Mouse (Mus musculus): Measurements from ENCODE around the gene Bnip2. TPM values are rescaled to one million over a fixed set of nuclear protein-coding genes. Genes with fewer than 3 reads are reported as not detected.
A peak's percentile ranks its signal among the peaks of the same experiment; 100 is the strongest.

Gene Bnip2
- polyA plus RNA-seq, 1 experiment from 2014 or later = 131 TPM

DNA sequence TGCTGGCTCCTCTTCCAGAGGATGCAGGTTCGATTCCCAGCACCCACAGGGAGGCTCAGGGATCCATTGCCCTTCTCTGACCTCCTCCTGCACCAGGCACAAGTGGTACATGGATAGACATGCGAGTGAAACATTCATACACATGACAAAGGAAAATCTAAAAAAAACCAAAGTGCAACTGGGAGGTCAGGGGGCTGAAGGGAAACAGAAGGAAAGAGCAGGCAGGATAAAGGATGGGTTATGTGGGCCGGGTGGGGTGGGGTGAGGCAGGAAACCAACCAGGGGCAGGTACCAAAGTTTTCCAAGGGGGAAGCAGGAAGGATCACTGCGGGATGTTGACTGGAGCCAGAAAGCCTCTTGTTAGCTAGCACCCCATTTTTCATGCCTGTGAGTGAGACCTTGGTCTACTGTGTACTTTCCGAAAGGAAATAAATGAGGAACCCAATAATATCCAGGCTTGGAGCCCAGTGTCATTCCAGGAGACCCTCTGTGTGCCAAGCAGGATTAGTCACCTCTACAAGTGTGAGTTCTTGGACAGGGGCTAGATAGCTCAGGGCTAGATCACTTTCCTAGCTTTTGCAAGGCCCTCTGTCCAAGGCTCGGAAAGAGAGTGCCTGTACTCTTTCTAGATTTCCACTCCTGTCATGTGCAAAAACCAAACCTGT, 59.6 kb downstream of the Bnip2 start:
- Histone ChIP-seq H3K9ac (ENCODE audit: low read length) (0 out of 2 replicates have a peak overlapping the region, but pooled peaks have one; percentile 27), H3K4me3 (ENCODE audit: low read depth, low read length) (no peak overlapping the region), H3K36me3 (ENCODE audit: control insufficient read depth, insufficient read depth, low read length) (no peaks in the 10 kb centered on the region), H3K4me2 (no peak overlapping the region), H3K27me3 (ENCODE audit: control insufficient read depth, insufficient read depth, low read length) (no peaks in the 10 kb centered on the region), H3K27ac (ENCODE audit: low read depth, low read length) (no peak overlapping the region), H3K4me1 (ENCODE audit: control insufficient read depth, insufficient read depth, low read length) (peaks cover 9% of the 10 kb centered on the region), H3K9me3 (ENCODE audit: control insufficient read depth, low read length) (no peaks in the 10 kb centered on the region)
- WGBS = 54% methylated on average over 6 of the region's 6 CpGs
- no peak for ATAC-seq (ENCODE audit: low FRiP score)
- no peak for DNase-seq (ENCODE audit: low spot score, missing footprints)

DNA sequence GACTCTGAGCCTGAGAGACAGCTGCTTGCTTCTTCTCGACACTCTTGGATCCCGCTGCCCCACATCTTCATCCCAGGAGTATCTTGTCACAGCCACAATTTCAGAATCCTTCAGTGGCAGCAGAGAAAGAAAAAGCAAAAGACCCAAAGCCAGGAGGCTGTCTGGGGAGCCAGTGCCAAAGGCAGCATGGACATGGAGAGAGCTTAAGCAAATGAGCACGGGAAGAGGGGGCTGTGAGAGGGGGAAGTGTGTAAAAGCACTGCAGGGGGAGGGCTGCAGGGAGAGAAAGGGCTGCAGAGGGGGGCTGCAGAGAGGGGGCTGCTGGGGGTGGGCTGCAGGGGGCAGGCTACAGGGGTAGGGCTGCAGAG, 60.1 kb downstream of the Bnip2 start:
- DNase-seq (ENCODE audit: low spot score, missing footprints) (no peak), ATAC-seq (ENCODE audit: low FRiP score) (peak; percentile 48; the same call in 1 of the 2 replicates)
- Histone ChIP-seq H3K4me1 (ENCODE audit: control insufficient read depth, insufficient read depth, low read length) (peaks cover 9% of the 10 kb centered on the region), H3K27ac (ENCODE audit: low read depth, low read length) (no peak overlapping the region), H3K9ac (ENCODE audit: low read length) (0 out of 2 replicates have a peak overlapping the region, but pooled peaks have one; percentile 27), H3K27me3 (ENCODE audit: control insufficient read depth, insufficient read depth, low read length) (no peaks in the 10 kb centered on the region), H3K4me2 (no peak overlapping the region), H3K36me3 (ENCODE audit: control insufficient read depth, insufficient read depth, low read length) (no peaks in the 10 kb centered on the region), H3K4me3 (ENCODE audit: low read depth, low read length) (no peak overlapping the region), H3K9me3 (ENCODE audit: control insufficient read depth, low read length) (no peaks in the 10 kb centered on the region)
- WGBS = 27% methylated on average over 3 of the region's 3 CpGs

DNA sequence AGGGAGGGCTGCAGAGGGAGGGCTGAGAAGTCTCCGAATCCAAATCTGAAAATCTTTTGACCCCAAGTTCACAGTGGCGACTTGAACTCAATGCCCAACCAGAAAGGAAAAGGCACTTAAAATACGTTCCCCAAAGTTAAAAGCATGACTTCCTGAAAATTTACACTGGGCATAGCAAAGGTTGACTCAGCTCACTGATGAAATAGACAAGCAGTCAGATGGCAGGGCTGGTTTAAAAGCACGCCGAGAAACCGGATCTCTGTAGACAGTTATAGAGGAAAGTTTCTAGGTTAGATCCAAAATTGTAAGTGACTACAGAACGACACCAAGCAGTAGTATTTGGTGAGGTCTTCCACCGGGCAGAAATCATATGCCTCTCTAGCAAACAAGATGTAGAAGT, 60.6 kb downstream of the Bnip2 start:
- H3K27ac ChIP-seq (ENCODE audit: low read depth, low read length) = no peak overlapping the region
- 44% methylated on average over 8 of the region's 8 CpGs for WGBS
- H3K4me3 ChIP-seq (ENCODE audit: low read depth, low read length) = no peak overlapping the region
- peak; percentile 84 for DNase-seq (ENCODE audit: low spot score, missing footprints)
- no peaks in the 10 kb centered on the region for H3K36me3 ChIP-seq (ENCODE audit: control insufficient read depth, insufficient read depth, low read length)
- no peak overlapping the region for H3K9ac ChIP-seq (ENCODE audit: low read length)
- no peaks in the 10 kb centered on the region for H3K27me3 ChIP-seq (ENCODE audit: control insufficient read depth, insufficient read depth, low read length)
- ATAC-seq (ENCODE audit: low FRiP score) = no peak
- no peak overlapping the region for H3K4me2 ChIP-seq
- no peaks in the 10 kb centered on the region for H3K9me3 ChIP-seq (ENCODE audit: control insufficient read depth, low read length)
- H3K4me1 ChIP-seq (ENCODE audit: control insufficient read depth, insufficient read depth, low read length) = peaks cover 9% of the 10 kb centered on the region

DNA sequence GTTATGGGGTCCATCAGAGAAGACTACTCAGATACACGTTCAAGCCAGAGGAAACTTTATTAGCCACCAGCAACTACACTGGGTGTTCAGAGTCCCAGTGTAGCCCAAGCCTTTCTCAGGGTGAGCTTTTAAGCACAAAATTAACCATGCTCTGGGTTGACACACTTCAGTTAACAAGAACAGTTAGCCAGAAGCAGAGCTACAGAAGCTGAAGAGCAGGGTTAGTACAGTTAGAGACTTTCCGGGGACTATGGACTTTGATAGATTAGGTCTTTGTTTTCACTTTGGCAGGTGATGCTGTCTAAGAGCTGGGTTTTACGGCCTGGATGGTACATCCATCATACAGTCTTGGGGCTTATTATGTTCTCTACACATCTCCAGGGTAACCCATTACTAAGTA, 63.5 kb downstream of the Bnip2 start:
- peaks cover 9% of the 10 kb centered on the region for H3K4me1 ChIP-seq (ENCODE audit: control insufficient read depth, insufficient read depth, low read length)
- no peak overlapping the region for H3K4me2 ChIP-seq
- 80% methylated on average over 3 of the region's 3 CpGs for WGBS
- no peaks in the 10 kb centered on the region for H3K27me3 ChIP-seq (ENCODE audit: control insufficient read depth, insufficient read depth, low read length)
- no peaks in the 10 kb centered on the region for H3K36me3 ChIP-seq (ENCODE audit: control insufficient read depth, insufficient read depth, low read length)
- H3K9me3 ChIP-seq (ENCODE audit: control insufficient read depth, low read length) = no peaks in the 10 kb centered on the region
- no peak overlapping the region for H3K4me3 ChIP-seq (ENCODE audit: low read depth, low read length)
- no peak overlapping the region for H3K27ac ChIP-seq (ENCODE audit: low read depth, low read length)
- DNase-seq (ENCODE audit: low spot score, missing footprints) (no peak), ATAC-seq (ENCODE audit: low FRiP score) (no peak)
- H3K9ac ChIP-seq (ENCODE audit: low read length) = no peak overlapping the region

DNA sequence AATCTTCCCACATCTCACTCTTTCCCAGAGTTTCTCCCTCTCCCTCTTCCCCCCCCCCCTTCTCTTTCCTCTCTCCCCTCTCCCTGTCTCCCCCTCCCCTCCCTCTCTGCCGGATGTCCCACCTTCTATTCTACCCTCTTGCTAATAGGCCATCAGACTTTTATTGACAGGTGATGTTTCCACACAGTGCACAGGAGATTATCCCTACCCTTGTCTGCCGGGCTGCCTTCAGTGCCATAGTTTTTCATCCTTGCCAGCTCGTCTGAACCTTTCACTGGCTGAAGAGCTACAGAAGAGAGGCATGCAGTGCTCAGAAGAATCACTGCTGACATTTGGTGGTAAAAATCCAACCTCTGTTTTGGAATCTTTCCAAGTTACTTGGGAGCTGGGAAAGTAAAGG, 64.1 kb downstream of the Bnip2 start:
- 49% methylated on average over 3 of the region's 3 CpGs for WGBS

More for the DNA sequence above, 64.1 kb downstream of the Bnip2 start:
- Histone ChIP-seq H3K27me3 (ENCODE audit: control insufficient read depth, insufficient read depth, low read length) (no peaks in the 10 kb centered on the region), H3K9ac (ENCODE audit: low read length) (no peak overlapping the region), H3K36me3 (ENCODE audit: control insufficient read depth, insufficient read depth, low read length) (no peaks in the 10 kb centered on the region), H3K4me3 (ENCODE audit: low read depth, low read length) (no peak overlapping the region), H3K9me3 (ENCODE audit: control insufficient read depth, low read length) (no peaks in the 10 kb centered on the region), H3K4me1 (ENCODE audit: control insufficient read depth, insufficient read depth, low read length) (peaks cover 9% of the 10 kb centered on the region), H3K4me2 (no peak overlapping the region), H3K27ac (ENCODE audit: low read depth, low read length) (no peak overlapping the region)
- ATAC-seq (ENCODE audit: low FRiP score) (no peak), DNase-seq (ENCODE audit: low spot score, missing footprints) (no peak)

Other genes with a start within 250 kb of the Bnip2 start
- 6.1 and 6.5 TPM in 2 replicates for gene Foxb1, start 228.5 kb upstream of the Bnip2 start, polyA plus RNA-seq (2014; fragmentation: Nextera tagmentation; extraction: Ambion mirVana)
- 221 TPM in 2 replicates for gene Gtf2a2, start 23.1 kb downstream of the Bnip2 start, polyA plus RNA-seq (2014; fragmentation: Nextera tagmentation; extraction: Ambion mirVana)
- not detected in 2 replicates for gene Gcnt3, start 48.6 kb downstream of the Bnip2 start, polyA plus RNA-seq (2014; fragmentation: Nextera tagmentation; extraction: Ambion mirVana)
- 4.7 TPM in 2 replicates for gene Fam81a, start 153.1 kb downstream of the Bnip2 start, polyA plus RNA-seq (2014; fragmentation: Nextera tagmentation; extraction: Ambion mirVana)
- gene Myo1e, start 217.9 kb downstream of the Bnip2 start, polyA plus RNA-seq (2014; fragmentation: Nextera tagmentation; extraction: Ambion mirVana) = 9.5 and 9.7 TPM in 2 replicates

All from midbrain, embryonic 11.5 days (tissue).